Mouse (Mus musculus): ENCODE data around the gene Slc47a2. TPM values are rescaled to one million over a fixed set of nuclear protein-coding genes. Genes with fewer than 3 reads are reported as not detected.
A peak's percentile ranks its signal among the peaks of the same experiment; 100 is the strongest.

The Slc47a2 gene
- total and polyA plus RNA-seq, 2 experiments from 2014 or later: 0.25 to 0.60 TPM

DNA sequence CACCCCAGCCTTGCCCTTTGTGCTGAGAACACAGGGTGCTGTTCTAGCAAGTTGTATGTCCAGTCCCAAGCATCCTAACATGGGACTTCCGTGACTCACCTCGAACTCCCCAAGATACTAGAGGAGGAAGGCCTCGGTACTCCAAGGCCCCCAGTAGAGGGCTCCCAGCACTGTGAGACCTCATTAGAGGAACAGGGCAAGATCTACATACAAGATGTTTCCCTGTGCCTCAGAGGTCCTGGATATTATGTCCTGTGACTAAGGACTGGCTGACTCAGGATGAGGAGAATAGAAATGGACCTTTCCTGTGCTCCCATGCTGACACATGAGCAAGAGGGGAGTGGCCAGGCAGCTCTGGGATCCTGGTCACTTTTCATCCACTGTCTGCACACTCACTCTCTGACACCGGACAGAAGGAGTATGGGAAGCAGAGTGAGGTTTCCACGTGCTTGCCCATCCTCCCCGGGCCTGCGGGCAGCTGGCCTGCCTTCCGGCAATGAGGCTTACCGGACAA, 9.5 kb upstream of the Slc47a2 start:
- Histone ChIP-seq H3K27ac (ENCODE audit: low read depth, low read length) (no peak overlapping the region), H3K9me3 (ENCODE audit: low read length) (no peaks in the 10 kb centered on the region), H3K9ac (replicated peaks; ENCODE audit: low read length, poor library complexity, severe bottlenecking) (no peak overlapping the region), H3K27me3 (ENCODE audit: insufficient read depth, low read length) (no peaks in the 10 kb centered on the region; the same call in 1 of the 2 replicates), H3K4me3 (ENCODE audit: low read depth, low read length) (no peak overlapping the region), H3K36me3 (ENCODE audit: insufficient read depth, low read length) (no peaks in the 10 kb centered on the region), H3K4me2 (ENCODE audit: low read depth, low read length, poor library complexity, severe bottlenecking) (no peak overlapping the region), H3K4me1 (ENCODE audit: insufficient read depth, low read length) (no peaks in the 10 kb centered on the region)
- DNase-seq (ENCODE audit: low spot score): peak; percentile 13
- ATAC-seq (ENCODE audit: low FRiP score): no peak
- 49% methylated on average over 9 of the region's 9 CpGs for WGBS
- 0 out of 2 replicates have a peak, but pooled peaks have one; percentile 22 for TF ChIP-seq CTCF (IDR thresholded peaks at IDR 0.05)

DNA sequence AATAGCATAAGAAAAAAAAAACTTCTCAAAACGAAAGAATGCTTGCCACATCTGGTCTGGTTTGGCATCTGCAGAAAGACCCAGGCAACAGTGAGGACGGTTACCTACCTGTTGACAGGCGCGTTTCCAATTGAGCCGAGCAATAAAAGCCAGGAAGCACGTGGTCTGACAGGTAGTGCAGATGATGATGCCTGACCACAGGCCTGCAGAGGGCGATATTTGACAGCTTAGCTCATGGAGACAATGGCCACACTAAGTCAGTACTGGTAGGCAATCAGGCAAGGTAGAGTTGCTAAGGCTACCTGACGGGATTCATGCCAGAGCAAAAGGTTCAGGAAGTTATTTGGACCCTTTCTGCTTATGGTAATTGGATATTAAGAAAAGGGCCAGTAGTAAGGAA, 6.7 kb upstream of the Slc47a2 start:
- Histone ChIP-seq H3K4me2 (ENCODE audit: low read depth, low read length, poor library complexity, severe bottlenecking) (no peak overlapping the region), H3K27ac (ENCODE audit: low read depth, low read length) (no peak overlapping the region), H3K9me3 (ENCODE audit: low read length) (no peaks in the 10 kb centered on the region), H3K4me3 (ENCODE audit: low read depth, low read length) (no peak overlapping the region), H3K36me3 (ENCODE audit: insufficient read depth, low read length) (no peaks in the 10 kb centered on the region), H3K4me1 (ENCODE audit: insufficient read depth, low read length) (no peaks in the 10 kb centered on the region), H3K27me3 (ENCODE audit: insufficient read depth, low read length) (0 out of 2 replicates have a peak, but pooled peaks cover under 1% of the 10 kb centered on the region), H3K9ac (replicated peaks; ENCODE audit: low read length, poor library complexity, severe bottlenecking) (no peak overlapping the region)
- DNase-seq (ENCODE audit: low spot score): peak; percentile 58
- TF ChIP-seq CTCF (IDR thresholded peaks at IDR 0.05): peak; percentile 75
- 16% methylated on average over 8 of the region's 8 CpGs for WGBS
- ATAC-seq (ENCODE audit: low FRiP score): no peak

GRCm38 (mm10) chr11:61346133-61346532, 3.5 kb upstream of the Slc47a2 start:
- H3K27ac ChIP-seq (ENCODE audit: low read depth, low read length): no peak overlapping the region
- H3K4me1 ChIP-seq (ENCODE audit: insufficient read depth, low read length): peaks cover 5% of the 10 kb centered on the region; the same call in 1 of the 2 replicates
- ATAC-seq (ENCODE audit: low FRiP score) (no peak), DNase-seq (ENCODE audit: low spot score) (peak; percentile 16)
- WGBS: 59% methylated on average over 8 of the region's 8 CpGs
- H3K4me3 ChIP-seq (ENCODE audit: low read depth, low read length): no peak overlapping the region
- H3K4me2 ChIP-seq (ENCODE audit: low read depth, low read length, poor library complexity, severe bottlenecking): no peak overlapping the region
- H3K9me3 ChIP-seq (ENCODE audit: low read length): no peaks in the 10 kb centered on the region
- no peaks in the 10 kb centered on the region for H3K36me3 ChIP-seq (ENCODE audit: insufficient read depth, low read length)
- H3K27me3 ChIP-seq (ENCODE audit: insufficient read depth, low read length): peaks cover 9% of the 10 kb centered on the region
- peak; percentile 51 for TF ChIP-seq CTCF (IDR thresholded peaks at IDR 0.05)
- H3K9ac ChIP-seq (replicated peaks; ENCODE audit: low read length, poor library complexity, severe bottlenecking): no peak overlapping the region

- TF ChIP-seq CTCF (IDR thresholded peaks at IDR 0.05): no peak
- ATAC-seq (ENCODE audit: low FRiP score) (no peak), DNase-seq (ENCODE audit: low spot score) (no peak)
- 13% methylated on average over 10 of the region's 10 CpGs for WGBS
- no peak overlapping the region for H3K9ac ChIP-seq (replicated peaks; ENCODE audit: low read length, poor library complexity, severe bottlenecking)
- no peaks in the 10 kb centered on the region for H3K36me3 ChIP-seq (ENCODE audit: insufficient read depth, low read length)
- no peaks in the 10 kb centered on the region for H3K9me3 ChIP-seq (ENCODE audit: low read length)
- no peak overlapping the region for H3K27ac ChIP-seq (ENCODE audit: low read depth, low read length)
- peaks cover 9% of the 10 kb centered on the region for H3K27me3 ChIP-seq (ENCODE audit: insufficient read depth, low read length)
- H3K4me1 ChIP-seq (ENCODE audit: insufficient read depth, low read length): peaks cover 5% of the 10 kb centered on the region; the same call in 1 of the 2 replicates
- peak overlapping the region; percentile 37 for H3K4me3 ChIP-seq (ENCODE audit: low read depth, low read length)
- peak overlapping the region; percentile 61 for H3K4me2 ChIP-seq (ENCODE audit: low read depth, low read length, poor library complexity, severe bottlenecking)
Observed at GRCm38 (mm10) chr11:61341971-61342370, 689 bp downstream of the Slc47a2 start.

- ATAC-seq (ENCODE audit: low FRiP score): no peak
- H3K9me3 ChIP-seq (ENCODE audit: low read length): no peaks in the 10 kb centered on the region
Observed at GRCm38 (mm10) chr11:61341233-61341632, 1.4 kb downstream of the Slc47a2 start.

GRCm38 (mm10) chr11:61340374-61340773, 2.3 kb downstream of the Slc47a2 start:
- no peak overlapping the region for H3K4me2 ChIP-seq (ENCODE audit: low read depth, low read length, poor library complexity, severe bottlenecking)
- no peak overlapping the region for H3K4me3 ChIP-seq (ENCODE audit: low read depth, low read length)
- peaks cover 9% of the 10 kb centered on the region for H3K27me3 ChIP-seq (ENCODE audit: insufficient read depth, low read length)
- DNase-seq (ENCODE audit: low spot score) (no peak), ATAC-seq (ENCODE audit: low FRiP score) (no peak)
- 88% methylated on average over 4 of the region's 4 CpGs for WGBS
- no peaks in the 10 kb centered on the region for H3K36me3 ChIP-seq (ENCODE audit: insufficient read depth, low read length)
- H3K27ac ChIP-seq (ENCODE audit: low read depth, low read length): no peak overlapping the region
- peaks cover 5% of the 10 kb centered on the region; the same call in 1 of the 2 replicates for H3K4me1 ChIP-seq (ENCODE audit: insufficient read depth, low read length)
- no peak for TF ChIP-seq CTCF (IDR thresholded peaks at IDR 0.05)
- H3K9ac ChIP-seq (replicated peaks; ENCODE audit: low read length, poor library complexity, severe bottlenecking): no peak overlapping the region
- H3K9me3 ChIP-seq (ENCODE audit: low read length): no peaks in the 10 kb centered on the region

More at GRCm38 (mm10) chr11:61341233-61341632, 1.4 kb downstream of the Slc47a2 start:
- H3K27me3 ChIP-seq (ENCODE audit: insufficient read depth, low read length): peaks cover 9% of the 10 kb centered on the region
- H3K4me2 ChIP-seq (ENCODE audit: low read depth, low read length, poor library complexity, severe bottlenecking): no peak overlapping the region
- WGBS: 82% methylated on average over 4 of the region's 4 CpGs
- H3K4me3 ChIP-seq (ENCODE audit: low read depth, low read length): no peak overlapping the region
- peaks cover 5% of the 10 kb centered on the region; the same call in 1 of the 2 replicates for H3K4me1 ChIP-seq (ENCODE audit: insufficient read depth, low read length)
- no peak overlapping the region for H3K27ac ChIP-seq (ENCODE audit: low read depth, low read length)
- H3K9ac ChIP-seq (replicated peaks; ENCODE audit: low read length, poor library complexity, severe bottlenecking): no peak overlapping the region
- H3K36me3 ChIP-seq (ENCODE audit: insufficient read depth, low read length): no peaks in the 10 kb centered on the region
- no peak for TF ChIP-seq CTCF (IDR thresholded peaks at IDR 0.05)
- no peak for DNase-seq (ENCODE audit: low spot score)
